Mouse (Mus musculus) subcutaneous adipose tissue, adult 2 months (tissue): ENCODE measurements around the gene Kyat1. TPM values are rescaled to one million over a fixed set of nuclear protein-coding genes. Genes with fewer than 3 reads are reported as not detected.

Experiments used
- polyA plus RNA-seq: library from polyadenylated mRNA; depleted of rRNA; stranded (reverse); fragments of >200 nt; gene quantifications from 2 replicates; pipeline ENCODE4 v1.2.3, GENCODE M21; 2012; ENCODE audit warnings: low replicate concordance; rRNA removed

The Kyat1 gene
- 32.9 and 33.7 TPM in 2 replicates for polyA plus RNA-seq

DNA sequence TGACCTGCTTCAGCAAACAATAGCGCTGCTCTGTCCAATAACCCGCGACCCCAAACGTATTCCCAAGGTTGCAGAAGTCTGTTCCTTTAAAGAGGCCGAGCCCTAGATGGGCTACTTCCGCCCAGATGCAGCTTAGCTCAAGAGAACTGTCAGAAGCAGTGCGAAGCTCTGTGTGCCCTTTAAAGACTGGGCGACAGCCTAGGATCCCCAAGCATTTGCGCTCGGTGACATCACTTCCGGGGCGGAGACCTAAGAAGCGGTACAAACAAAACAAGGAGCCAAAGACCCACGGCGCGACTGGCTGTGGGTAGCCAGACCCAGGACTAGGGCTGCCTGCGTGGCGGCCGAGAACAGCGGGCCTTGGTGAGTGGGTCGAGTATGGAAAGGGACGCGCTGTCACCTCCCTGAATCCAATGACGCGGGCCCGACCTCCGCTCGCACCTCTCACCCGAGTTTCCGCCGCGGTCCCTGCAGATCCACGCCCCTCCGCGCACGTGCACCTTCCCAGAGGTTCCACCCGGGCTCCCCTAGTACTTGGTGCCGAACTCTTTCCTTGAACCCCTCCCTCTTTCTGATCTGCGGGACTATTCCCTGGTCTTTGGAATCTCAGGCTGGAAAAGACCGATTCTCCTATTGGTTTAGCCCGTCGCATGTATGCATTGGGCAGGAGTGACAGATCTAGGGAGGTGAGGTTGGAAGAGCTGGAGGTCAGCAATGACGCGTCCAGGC, at the start of gene Kyat1:
Gene Kyat1, minus strand, starts transcription at position 219 of the 729 bp plus-strand sequence.

GRCm38 (mm10) chr2:30240267-30240666, 34.6 kb upstream of the Kyat1 start, which contains the start of gene Gm28035:
Gm28035 (plus strand) TSS chr2:30240567.

GRCm38 (mm10) chr2:30237199-30237880, 31.7 kb upstream of the Kyat1 start, which contains the start of gene Lrrc8a:
Lrrc8a (plus strand) TSS chr2:30237715.

DNA sequence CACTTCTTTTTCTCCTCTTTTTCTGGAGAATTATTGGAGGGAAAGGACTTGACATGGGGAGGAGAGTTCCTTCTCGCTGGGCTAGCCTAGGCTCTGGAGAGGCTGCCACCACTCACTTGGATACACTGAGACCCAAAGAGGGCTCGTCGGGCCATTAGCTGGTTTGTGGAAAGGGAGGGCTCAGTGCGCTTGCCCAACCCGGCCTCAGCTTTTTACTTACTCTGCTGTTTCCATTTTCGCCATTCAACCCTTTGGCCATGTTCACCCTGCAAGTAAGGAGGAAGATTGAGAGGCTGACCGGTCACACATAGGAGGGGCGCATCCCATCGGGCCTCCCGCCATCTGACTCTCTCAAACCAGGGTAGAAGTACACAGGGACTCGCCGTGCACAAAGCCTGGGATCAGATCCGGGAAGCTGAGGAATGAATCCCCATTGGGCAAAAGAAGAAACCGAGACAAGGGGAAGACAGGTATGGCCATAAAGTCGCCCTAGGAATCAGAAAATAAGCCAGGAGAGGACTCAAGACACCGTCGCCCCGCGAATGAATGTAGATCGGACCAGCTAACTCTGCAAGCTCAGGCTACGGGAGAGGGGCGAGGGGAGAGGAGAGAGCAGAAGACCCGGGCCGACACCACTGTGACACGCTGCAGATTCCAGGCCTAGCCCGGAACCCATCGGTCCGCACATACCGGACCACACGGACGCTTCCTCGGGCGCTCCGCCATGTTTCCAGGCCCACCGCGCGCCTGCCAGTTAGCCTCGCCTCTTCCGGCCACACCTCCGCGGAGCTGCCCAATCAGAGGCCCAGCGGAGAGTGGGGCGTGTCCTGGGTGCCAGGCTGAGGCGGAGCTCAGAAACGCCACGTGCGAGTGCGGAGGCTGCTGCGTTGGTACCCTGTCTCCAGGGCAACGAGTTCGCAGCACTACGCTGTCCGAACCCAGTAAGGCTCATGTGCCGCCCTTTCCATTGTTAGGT, 27.7 kb downstream of the Kyat1 start, which contains the start of gene Spout1:
Gene Spout1, minus strand, starts transcription at position 760 of the 976 bp plus-strand sequence.

GRCm38 (mm10) chr2:30171371-30171996, 34.2 kb downstream of the Kyat1 start, which contains the start of gene Endog:
Endog (plus strand) TSS chr2:30171493.

Other genes starting within 250 kb of the Kyat1 start
- 236 and 374 TPM in 2 replicates for gene Sptan1, start 240.3 kb downstream of the Kyat1 start, polyA plus RNA-seq
- gene Wdr34, start 157.0 kb downstream of the Kyat1 start, polyA plus RNA-seq = 21.6 and 42.9 TPM in 2 replicates
- gene Set, start 148.5 kb downstream of the Kyat1 start, polyA plus RNA-seq = 24.7 and 66.2 TPM in 2 replicates
- gene Pkn3, start 128.2 kb downstream of the Kyat1 start, polyA plus RNA-seq = 22.8 and 30.4 TPM in 2 replicates
- gene Zdhhc12, start 112.2 kb downstream of the Kyat1 start, polyA plus RNA-seq = 51.6 and 55.9 TPM in 2 replicates
- gene Zer1, start 81.3 kb downstream of the Kyat1 start, polyA plus RNA-seq = 60.2 and 82.4 TPM in 2 replicates
- 80.1 and 82.8 TPM in 2 replicates for gene Tbc1d13, start 72.1 kb downstream of the Kyat1 start, polyA plus RNA-seq
- gene Endog, start 34.4 kb downstream of the Kyat1 start, polyA plus RNA-seq = 41.3 and 50.6 TPM in 2 replicates
- 28.0 and 40.8 TPM in 2 replicates for gene Spout1, start 27.4 kb downstream of the Kyat1 start, polyA plus RNA-seq
- gene Lrrc8a, start 31.9 kb upstream of the Kyat1 start, polyA plus RNA-seq = 44.2 and 66.0 TPM in 2 replicates
- gene Gm28035, start 34.7 kb upstream of the Kyat1 start, polyA plus RNA-seq = 12.7 and 13.6 TPM in 2 replicates
- 59.0 and 102 TPM in 2 replicates for gene Phyhd1, start 60.4 kb upstream of the Kyat1 start, polyA plus RNA-seq
- gene Gm28038, start 75.2 kb upstream of the Kyat1 start, polyA plus RNA-seq = not detected in 2 replicates
- gene Dolk, start 80.5 kb upstream of the Kyat1 start, polyA plus RNA-seq = 58.1 and 113 TPM in 2 replicates
- 32.1 and 51.8 TPM in 2 replicates for gene Nup188, start 80.5 kb upstream of the Kyat1 start, polyA plus RNA-seq
- 268 and 456 TPM in 2 replicates for gene Sh3glb2, start 153.5 kb upstream of the Kyat1 start, polyA plus RNA-seq
- 75.0 and 133 TPM in 2 replicates for gene Miga2, start 158.4 kb upstream of the Kyat1 start, polyA plus RNA-seq
- 53.2 and 65.5 TPM in 2 replicates for gene Dolpp1, start 186.4 kb upstream of the Kyat1 start, polyA plus RNA-seq
- gene Crat, start 210.0 kb upstream of the Kyat1 start, polyA plus RNA-seq = 212 and 378 TPM in 2 replicates
- 213 and 291 TPM in 2 replicates for gene Ptpa, start 210.2 kb upstream of the Kyat1 start, polyA plus RNA-seq